Mouse (Mus musculus): ENCODE measurements around the gene Eif4g1. TPM values are rescaled to one million over a fixed set of nuclear protein-coding genes. Genes with fewer than 3 reads are reported as not detected.
A peak's percentile ranks its signal among the peaks of the same experiment; 100 is the strongest.

The Eif4g1 gene
- polyA plus RNA-seq, 1 experiment = 618 TPM

GRCm38 (mm10) chr16:20708939-20709734, 41.0 kb downstream of the Eif4g1 start:
- TF ChIP-seq POLR2A (IDR thresholded peaks at IDR 0.05; ENCODE audit: control insufficient read depth, extremely low read depth, insufficient read depth, low read length, poor library complexity) = no peak
- TF ChIP-seq CTCF (IDR thresholded peaks at IDR 0.05; ENCODE audit: borderline replicate concordance, control insufficient read depth, extremely low read depth, insufficient read depth, low read length, poor library complexity) = peak; percentile 96
- 86% methylated on average over 19 of the region's 19 CpGs for WGBS
- H3K36me3 ChIP-seq (ENCODE audit: control insufficient read depth, insufficient read depth, low read length) = no peaks in the 10 kb centered on the region
- peak; percentile 78 for DNase-seq
- H3K4me3 ChIP-seq (ENCODE audit: control insufficient read depth, insufficient read depth, low read length) = no peak overlapping the region
- no peak overlapping the region for H3K27ac ChIP-seq (ENCODE audit: control insufficient read depth, insufficient read depth, low read length)
- 0 out of 2 replicates have a peak, but pooled peaks cover 2% of the 10 kb centered on the region for H3K4me1 ChIP-seq (replicated peaks; ENCODE audit: control insufficient read depth, insufficient read depth, low read length)
- no peaks in the 10 kb centered on the region for H3K27me3 ChIP-seq (ENCODE audit: control insufficient read depth, insufficient read depth, low read length)

- Histone ChIP-seq H3K4me1 (replicated peaks; ENCODE audit: control insufficient read depth, insufficient read depth, low read length) (peaks cover 7% of the 10 kb centered on the region), H3K27me3 (ENCODE audit: control insufficient read depth, insufficient read depth, low read length) (no peaks in the 10 kb centered on the region), H3K36me3 (ENCODE audit: control insufficient read depth, insufficient read depth, low read length) (no peaks in the 10 kb centered on the region), H3K27ac (ENCODE audit: control insufficient read depth, insufficient read depth, low read length) (no peak overlapping the region), H3K4me3 (ENCODE audit: control insufficient read depth, insufficient read depth, low read length) (no peak overlapping the region)
- no peak for TF ChIP-seq POLR2A (IDR thresholded peaks at IDR 0.05; ENCODE audit: control insufficient read depth, extremely low read depth, insufficient read depth, low read length, poor library complexity)
- no peak for TF ChIP-seq CTCF (IDR thresholded peaks at IDR 0.05; ENCODE audit: borderline replicate concordance, control insufficient read depth, extremely low read depth, insufficient read depth, low read length, poor library complexity)
- WGBS = 98% methylated on average over 11 of the region's 11 CpGs
- no peak for DNase-seq
Observed at GRCm38 (mm10) chr16:20710370-20710769, 42.3 kb downstream of the Eif4g1 start.

- TF ChIP-seq POLR2A (IDR thresholded peaks at IDR 0.05; ENCODE audit: control insufficient read depth, extremely low read depth, insufficient read depth, low read length, poor library complexity) (no peak), CTCF (IDR thresholded peaks at IDR 0.05; ENCODE audit: borderline replicate concordance, control insufficient read depth, extremely low read depth, insufficient read depth, low read length, poor library complexity) (no peak)
- 85% methylated on average over 4 of the region's 4 CpGs for WGBS
- H3K4me1 ChIP-seq (replicated peaks; ENCODE audit: control insufficient read depth, insufficient read depth, low read length) = peaks cover 8% of the 10 kb centered on the region
- H3K27me3 ChIP-seq (ENCODE audit: control insufficient read depth, insufficient read depth, low read length) = no peaks in the 10 kb centered on the region
- no peaks in the 10 kb centered on the region for H3K36me3 ChIP-seq (ENCODE audit: control insufficient read depth, insufficient read depth, low read length)
- no peak for DNase-seq
- no peak overlapping the region for H3K4me3 ChIP-seq (ENCODE audit: control insufficient read depth, insufficient read depth, low read length)
- H3K27ac ChIP-seq (ENCODE audit: control insufficient read depth, insufficient read depth, low read length) = no peak overlapping the region
Observed at GRCm38 (mm10) chr16:20710810-20711209, 42.7 kb downstream of the Eif4g1 start.

GRCm38 (mm10) chr16:20712190-20712589, 44.1 kb downstream of the Eif4g1 start:
- H3K27me3 ChIP-seq (ENCODE audit: control insufficient read depth, insufficient read depth, low read length) = no peaks in the 10 kb centered on the region
- no peak overlapping the region for H3K4me3 ChIP-seq (ENCODE audit: control insufficient read depth, insufficient read depth, low read length)
- H3K27ac ChIP-seq (ENCODE audit: control insufficient read depth, insufficient read depth, low read length) = no peak overlapping the region
- H3K4me1 ChIP-seq (replicated peaks; ENCODE audit: control insufficient read depth, insufficient read depth, low read length) = peaks cover 13% of the 10 kb centered on the region
- DNase-seq = no peak
- H3K36me3 ChIP-seq (ENCODE audit: control insufficient read depth, insufficient read depth, low read length) = no peaks in the 10 kb centered on the region
- WGBS = 92% methylated on average over 9 of the region's 9 CpGs
- TF ChIP-seq POLR2A (IDR thresholded peaks at IDR 0.05; ENCODE audit: control insufficient read depth, extremely low read depth, insufficient read depth, low read length, poor library complexity) (no peak), CTCF (IDR thresholded peaks at IDR 0.05; ENCODE audit: borderline replicate concordance, control insufficient read depth, extremely low read depth, insufficient read depth, low read length, poor library complexity) (no peak)

- H3K27me3 ChIP-seq (ENCODE audit: control insufficient read depth, insufficient read depth, low read length) = no peaks in the 10 kb centered on the region
- H3K4me1 ChIP-seq (replicated peaks; ENCODE audit: control insufficient read depth, insufficient read depth, low read length) = peaks cover 14% of the 10 kb centered on the region
- TF ChIP-seq CTCF (IDR thresholded peaks at IDR 0.05; ENCODE audit: borderline replicate concordance, control insufficient read depth, extremely low read depth, insufficient read depth, low read length, poor library complexity) = no peak
- TF ChIP-seq POLR2A (IDR thresholded peaks at IDR 0.05; ENCODE audit: control insufficient read depth, extremely low read depth, insufficient read depth, low read length, poor library complexity) = no peak
- 98% methylated on average over 7 of the region's 7 CpGs for WGBS
- no peak overlapping the region for H3K27ac ChIP-seq (ENCODE audit: control insufficient read depth, insufficient read depth, low read length)
- no peaks in the 10 kb centered on the region for H3K36me3 ChIP-seq (ENCODE audit: control insufficient read depth, insufficient read depth, low read length)
- no peak for DNase-seq
- no peak overlapping the region for H3K4me3 ChIP-seq (ENCODE audit: control insufficient read depth, insufficient read depth, low read length)
Observed at GRCm38 (mm10) chr16:20712889-20713288, 44.8 kb downstream of the Eif4g1 start.

- H3K36me3 ChIP-seq (ENCODE audit: control insufficient read depth, insufficient read depth, low read length) = no peaks in the 10 kb centered on the region
- 91% methylated on average over 11 of the region's 11 CpGs for whole genome bisulfite sequencing
- no peaks in the 10 kb centered on the region for H3K27me3 ChIP-seq (ENCODE audit: control insufficient read depth, insufficient read depth, low read length)
- no peak overlapping the region for H3K27ac ChIP-seq (ENCODE audit: control insufficient read depth, insufficient read depth, low read length)
- peaks cover 17% of the 10 kb centered on the region for H3K4me1 ChIP-seq (replicated peaks; ENCODE audit: control insufficient read depth, insufficient read depth, low read length)
- no peak for TF ChIP-seq CTCF (IDR thresholded peaks at IDR 0.05; ENCODE audit: borderline replicate concordance, control insufficient read depth, extremely low read depth, insufficient read depth, low read length, poor library complexity)
- TF ChIP-seq POLR2A (IDR thresholded peaks at IDR 0.05; ENCODE audit: control insufficient read depth, extremely low read depth, insufficient read depth, low read length, poor library complexity) = no peak
- no peak for DNase-seq
- H3K4me3 ChIP-seq (ENCODE audit: control insufficient read depth, insufficient read depth, low read length) = no peak overlapping the region
Observed at GRCm38 (mm10) chr16:20714307-20715080, 46.4 kb downstream of the Eif4g1 start.

Measured in thymus, adult 2 months (tissue).